Mouse (Mus musculus): ENCODE measurements at regions not wholly inside any gene's neighbourhood (a gene's known extent, or its start where the extent isn't known, plus 50 kb on each side); places are given as distances from the start of the nearest gene placed in this dataset.
"Not testable (repeated sequence)": the region's sequence is repeated elsewhere in the genome, so short reads cannot be mapped to it uniquely, and the experiment has no call there.

DNA sequence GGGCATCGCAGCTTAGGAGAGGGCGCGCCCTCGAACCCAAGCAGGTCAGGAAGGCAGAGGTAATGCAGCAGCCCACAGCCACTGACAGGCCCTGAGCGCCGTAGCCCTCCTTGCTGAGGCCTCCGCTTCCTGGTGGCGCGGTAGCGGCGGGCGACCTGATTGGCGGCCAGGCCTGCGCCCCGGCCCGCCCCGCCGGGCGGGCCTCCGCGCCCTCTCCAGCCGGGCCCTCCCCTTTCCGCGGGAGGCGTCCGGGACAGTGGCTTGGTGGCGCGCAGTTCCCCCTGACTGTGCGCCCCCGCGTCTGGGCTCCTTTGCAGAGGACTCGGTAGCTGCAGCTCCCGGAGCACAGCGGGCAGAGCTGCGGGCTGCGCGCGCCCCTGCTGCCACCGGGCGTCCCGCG is 242.1 kb downstream of the Gm21863 start:
- not testable (repeated sequence) for H3K27ac ChIP-seq (replicated peaks; ENCODE audit: low read depth, low read length); H3K4me1 ChIP-seq (ENCODE audit: control insufficient read depth, insufficient read depth, insufficient read length, low read length)
- H3K4me3 ChIP-seq (ENCODE audit: insufficient read depth, low read depth, low read length) = peak overlapping the region; percentile 25; the same call in 1 of the 2 replicates

GRCm38 (mm10) chr12:20196905-20197304 is 242.6 kb downstream of the Gm21863 start:
- H3K27ac ChIP-seq (replicated peaks; ENCODE audit: low read depth, low read length); H3K4me1 ChIP-seq (ENCODE audit: control insufficient read depth, insufficient read depth, insufficient read length, low read length): not testable (repeated sequence)
- peak overlapping the region; percentile 10; the same call in 1 of the 2 replicates for H3K4me3 ChIP-seq (ENCODE audit: insufficient read depth, low read depth, low read length)

DNA sequence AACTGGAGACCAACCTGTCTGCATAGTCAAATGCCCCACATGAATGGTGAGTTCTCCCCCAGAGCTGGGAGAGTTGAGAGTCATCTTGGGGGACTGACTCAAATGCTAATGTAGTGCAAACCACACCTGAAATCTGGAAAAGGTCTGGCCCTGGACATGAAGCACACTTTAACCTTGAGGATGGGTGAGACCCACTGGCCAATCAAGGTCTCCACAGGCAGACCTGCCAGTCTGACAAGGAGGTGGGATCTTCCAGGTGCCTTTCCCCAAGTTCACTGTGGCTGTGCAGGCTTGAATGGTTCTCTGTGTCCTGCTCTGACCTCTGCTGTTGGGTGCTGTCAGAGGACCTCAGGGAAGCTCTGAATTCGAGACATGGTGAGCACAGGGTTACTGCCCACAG is 269.6 kb downstream of the Gm21863 start:
- H3K4me1 ChIP-seq (ENCODE audit: control insufficient read depth, insufficient read depth, insufficient read length, low read length); H3K27ac ChIP-seq (replicated peaks; ENCODE audit: low read depth, low read length); H3K4me3 ChIP-seq (ENCODE audit: insufficient read depth, low read depth, low read length): not testable (repeated sequence)

GRCm38 (mm10) chr12:20226831-20227230 is 272.5 kb downstream of the Gm21863 start:
- not testable (repeated sequence) for H3K4me3 ChIP-seq (ENCODE audit: insufficient read depth, low read depth, low read length); H3K4me1 ChIP-seq (ENCODE audit: control insufficient read depth, insufficient read depth, insufficient read length, low read length); H3K27ac ChIP-seq (replicated peaks; ENCODE audit: low read depth, low read length)

GRCm38 (mm10) chr12:20227427-20228160 is 273.3 kb downstream of the Gm21863 start:
- H3K27ac ChIP-seq (replicated peaks; ENCODE audit: low read depth, low read length) = not testable (repeated sequence)

DNA sequence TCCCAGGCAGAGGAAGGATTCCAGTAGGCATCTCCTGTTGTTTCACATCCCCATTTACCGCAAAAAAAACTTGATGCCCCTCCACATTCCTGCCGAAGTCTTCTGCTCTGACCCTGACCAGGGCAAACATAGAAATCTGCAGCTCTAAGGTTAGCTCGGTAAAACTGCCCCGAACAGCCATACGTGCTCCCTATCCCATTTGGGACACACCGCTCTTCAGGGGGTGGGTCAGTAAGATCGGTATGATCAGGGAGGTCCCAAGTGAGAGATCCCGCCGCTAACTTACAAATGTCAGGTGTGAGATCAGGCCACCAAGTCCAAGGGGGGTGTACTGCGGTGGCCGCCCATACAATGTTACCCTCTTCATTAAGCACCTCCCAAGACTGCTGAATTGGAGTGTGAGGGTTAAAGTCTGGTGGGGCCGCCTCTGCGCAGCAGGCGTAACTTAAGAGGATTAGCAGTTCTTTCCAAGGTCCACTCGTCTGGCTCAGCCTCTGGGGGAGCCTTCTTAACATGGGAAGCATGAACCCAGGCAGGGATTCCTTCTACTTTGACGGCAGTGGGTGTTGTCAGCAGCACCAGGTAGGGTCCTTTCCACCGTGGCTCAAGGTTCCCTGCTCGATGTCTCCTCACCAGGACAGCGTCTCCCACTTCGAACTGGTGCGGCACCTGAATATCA is 274.2 kb downstream of the Gm21863 start:
- H3K4me1 ChIP-seq (ENCODE audit: control insufficient read depth, insufficient read depth, insufficient read length, low read length); H3K4me3 ChIP-seq (ENCODE audit: insufficient read depth, low read depth, low read length); H3K27ac ChIP-seq (replicated peaks; ENCODE audit: low read depth, low read length): not testable (repeated sequence)

More at GRCm38 (mm10) chr12:20227427-20228160, 273.3 kb downstream of the Gm21863 start:
- H3K4me3 ChIP-seq (ENCODE audit: insufficient read depth, low read depth, low read length); H3K4me1 ChIP-seq (ENCODE audit: control insufficient read depth, insufficient read depth, insufficient read length, low read length): not testable (repeated sequence)

DNA sequence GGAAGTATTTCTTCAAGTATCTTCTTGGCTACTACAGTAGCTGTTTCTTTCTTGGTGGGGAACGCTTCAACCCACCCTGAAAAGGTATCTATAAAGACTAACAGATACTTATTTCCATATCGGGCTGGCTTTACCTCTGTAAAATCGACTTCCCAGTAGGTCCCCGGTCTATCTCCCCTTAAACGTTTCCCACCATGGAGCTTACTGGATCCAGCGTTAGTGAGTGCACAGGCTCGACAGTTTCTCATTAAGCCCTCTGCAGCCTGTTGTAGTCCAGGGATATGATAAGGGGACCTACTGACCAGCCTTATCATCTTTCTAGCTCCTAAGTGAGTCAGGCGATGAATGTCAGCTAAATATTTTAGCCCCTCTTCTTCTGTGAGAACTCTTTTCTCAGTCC is 275.1 kb downstream of the Gm21863 start:
- not testable (repeated sequence) for H3K4me1 ChIP-seq (ENCODE audit: control insufficient read depth, insufficient read depth, insufficient read length, low read length); H3K27ac ChIP-seq (replicated peaks; ENCODE audit: low read depth, low read length); H3K4me3 ChIP-seq (ENCODE audit: insufficient read depth, low read depth, low read length)

GRCm38 (mm10) chr12:20230141-20230892 is 276.0 kb downstream of the Gm21863 start:
- no peaks in the 10 kb centered on the region for H3K4me1 ChIP-seq (ENCODE audit: control insufficient read depth, insufficient read depth, insufficient read length, low read length)
- no peak overlapping the region for H3K4me3 ChIP-seq (ENCODE audit: insufficient read depth, low read depth, low read length)
- H3K27ac ChIP-seq (replicated peaks; ENCODE audit: low read depth, low read length) = no peak overlapping the region

DNA sequence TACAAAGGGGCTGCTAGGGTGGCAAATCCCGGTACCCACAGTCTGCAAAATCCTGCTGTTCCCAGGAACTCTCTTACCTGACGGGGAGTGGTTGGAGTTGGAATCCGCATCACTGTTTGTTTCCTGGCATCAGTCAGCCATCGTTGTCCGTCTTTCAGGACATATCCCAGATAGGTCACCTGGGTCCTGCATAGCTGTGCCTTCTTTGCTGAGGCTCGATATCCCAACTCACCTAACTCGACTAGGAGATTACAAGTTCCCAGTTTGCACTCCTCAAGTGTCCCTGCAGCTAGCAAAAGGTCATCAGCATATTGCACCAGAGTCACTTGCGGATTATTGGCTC is 276.6 kb downstream of the Gm21863 start:
- H3K4me1 ChIP-seq (ENCODE audit: control insufficient read depth, insufficient read depth, insufficient read length, low read length) = no peaks in the 10 kb centered on the region
- no peak overlapping the region for H3K4me3 ChIP-seq (ENCODE audit: insufficient read depth, low read depth, low read length)
- no peak overlapping the region for H3K27ac ChIP-seq (replicated peaks; ENCODE audit: low read depth, low read length)

DNA sequence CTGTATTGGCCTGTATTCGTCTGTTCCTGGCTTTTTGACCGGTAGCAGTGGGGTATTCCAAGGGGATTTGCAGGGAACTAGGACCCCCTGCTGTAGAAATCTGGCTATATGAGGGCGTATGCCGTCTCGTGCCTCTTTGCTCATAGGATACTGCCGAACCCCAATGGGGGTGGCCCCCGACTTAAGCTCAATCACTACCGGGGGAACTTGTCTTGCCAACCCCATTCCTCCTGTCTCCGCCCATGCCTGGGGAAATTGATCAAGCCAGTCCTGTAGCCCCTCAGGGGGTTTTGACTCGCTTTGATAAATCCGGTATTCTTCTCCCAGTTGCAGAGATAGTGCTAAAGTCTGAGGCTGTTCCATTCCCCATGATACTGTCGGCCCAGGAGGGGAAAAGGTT is 277.2 kb downstream of the Gm21863 start:
- Histone ChIP-seq H3K4me1 (ENCODE audit: control insufficient read depth, insufficient read depth, insufficient read length, low read length) (no peaks in the 10 kb centered on the region), H3K27ac (replicated peaks; ENCODE audit: low read depth, low read length) (no peak overlapping the region), H3K4me3 (ENCODE audit: insufficient read depth, low read depth, low read length) (no peak overlapping the region)

DNA sequence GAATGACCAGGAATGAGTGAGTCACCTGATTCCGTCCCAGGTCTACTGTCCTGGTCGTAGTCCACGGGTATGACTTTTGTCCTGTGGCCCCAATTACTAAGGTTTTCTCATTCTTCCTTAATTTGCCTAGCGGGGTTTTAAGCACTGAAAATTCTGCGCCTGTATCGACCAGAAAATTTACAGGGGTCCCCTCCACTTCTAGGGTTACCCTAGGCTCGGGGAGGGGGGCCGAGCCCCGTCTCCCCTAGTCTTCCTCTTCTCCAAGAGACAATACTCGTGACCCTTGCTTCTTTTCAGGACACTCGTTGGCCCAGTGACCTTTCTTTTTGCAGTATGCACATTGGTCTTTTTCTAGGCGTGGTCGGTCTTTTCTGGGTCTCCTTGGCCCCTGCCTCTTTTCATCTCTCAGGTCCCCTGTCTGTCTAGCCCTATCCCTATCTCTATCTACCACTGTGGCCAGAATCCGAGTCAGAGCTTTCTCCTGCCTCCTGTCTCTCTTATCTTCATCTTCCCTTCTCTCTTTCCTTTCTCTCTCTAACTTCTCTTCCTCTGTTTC is 277.8 kb downstream of the Gm21863 start:
- no peaks in the 10 kb centered on the region for H3K4me1 ChIP-seq (ENCODE audit: control insufficient read depth, insufficient read depth, insufficient read length, low read length)
- no peak overlapping the region for H3K4me3 ChIP-seq (ENCODE audit: insufficient read depth, low read depth, low read length)
- H3K27ac ChIP-seq (replicated peaks; ENCODE audit: low read depth, low read length) = no peak overlapping the region

DNA sequence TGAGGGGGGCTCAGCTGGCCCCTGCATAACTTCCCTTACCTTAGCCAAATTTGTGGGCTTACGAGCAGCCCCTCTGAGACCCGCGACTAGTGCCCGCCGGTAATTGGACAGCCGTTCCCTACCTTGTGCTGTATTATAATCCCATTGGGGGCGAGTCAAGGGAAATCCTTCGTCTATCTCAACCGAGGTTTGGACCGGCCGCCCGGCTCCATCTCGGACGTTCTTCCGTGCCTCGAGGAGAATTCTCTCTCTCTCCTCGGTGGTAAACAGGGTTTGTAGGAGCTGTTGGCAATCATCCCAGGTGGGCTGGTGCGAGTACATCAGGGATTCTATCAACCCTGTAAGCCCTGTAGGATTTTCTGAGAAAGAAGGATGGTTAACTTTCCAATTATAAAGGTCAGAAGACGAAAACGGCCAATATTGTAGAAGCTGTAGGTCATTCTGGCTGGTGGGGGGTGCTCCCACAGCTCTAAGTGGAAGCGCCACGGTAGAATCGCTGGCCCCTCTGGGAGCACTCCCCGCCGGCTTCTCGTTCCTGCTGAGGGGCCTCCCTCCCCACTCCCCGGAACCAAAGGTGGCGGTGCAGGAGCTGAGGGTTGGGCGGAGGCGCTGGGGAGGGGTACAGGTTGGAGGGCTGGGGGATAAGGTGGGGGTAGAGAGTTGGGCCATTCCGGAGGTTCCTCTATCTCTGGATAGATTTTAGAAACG is 278.6 kb downstream of the Gm21863 start:
- H3K27ac ChIP-seq (replicated peaks; ENCODE audit: low read depth, low read length) = no peak overlapping the region
- H3K4me3 ChIP-seq (ENCODE audit: insufficient read depth, low read depth, low read length) = no peak overlapping the region
- H3K4me1 ChIP-seq (ENCODE audit: control insufficient read depth, insufficient read depth, insufficient read length, low read length) = no peaks in the 10 kb centered on the region

GRCm38 (mm10) chr12:20233454-20233831 is 279.1 kb downstream of the Gm21863 start:
- Histone ChIP-seq H3K27ac (replicated peaks; ENCODE audit: low read depth, low read length) (no peak overlapping the region), H3K4me3 (ENCODE audit: insufficient read depth, low read depth, low read length) (no peak overlapping the region)

DNA sequence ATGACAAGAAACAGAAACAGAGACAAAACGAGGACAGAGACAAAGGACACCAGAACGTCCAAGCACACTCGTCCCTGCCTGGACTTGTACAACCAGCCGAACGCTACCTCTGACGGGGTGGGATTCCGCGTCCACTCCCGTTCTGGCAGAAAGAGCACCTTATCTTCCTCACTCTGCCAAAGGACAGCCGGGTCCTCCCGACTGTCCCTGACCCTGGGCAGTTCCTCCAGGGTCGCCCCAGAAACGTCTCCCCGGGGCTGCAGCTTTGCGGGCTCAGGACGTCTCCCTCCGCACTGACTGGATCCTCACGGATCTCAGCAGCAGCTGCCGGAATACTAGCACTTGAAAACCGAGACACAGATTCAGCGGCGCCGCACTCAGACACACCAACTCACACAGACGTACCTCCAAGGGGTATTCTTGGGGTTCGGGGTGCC is 279.6 kb downstream of the Gm21863 start:
- Histone ChIP-seq H3K4me1 (ENCODE audit: control insufficient read depth, insufficient read depth, insufficient read length, low read length) (no peaks in the 10 kb centered on the region), H3K27ac (replicated peaks; ENCODE audit: low read depth, low read length) (no peak overlapping the region), H3K4me3 (ENCODE audit: insufficient read depth, low read depth, low read length) (no peak overlapping the region)

More at GRCm38 (mm10) chr12:20233454-20233831, 279.1 kb downstream of the Gm21863 start:
- H3K4me1 ChIP-seq (ENCODE audit: control insufficient read depth, insufficient read depth, insufficient read length, low read length) = no peaks in the 10 kb centered on the region
